8 mouse cellular contexts compared by ENCODE assay signal in genomic region chr7:30958109-30958865, GRCm38 (mm10). TPM values are rescaled to one million over a fixed set of nuclear protein-coding genes. Genes with fewer than 3 reads are reported as not detected.
DNase-seq lines count a peak whose midpoint lies in the region; ATAC-seq and TF ChIP-seq lines count a peak whose summit lies in the region.

No protein-coding gene starts in this region.

- ATAC-seq in stomach, embryonic 14.5 days (ENCODE audit: insufficient number of reproducible peaks, insufficient read depth, low FRiP score, low read depth) = no peak

- no peak for TF ChIP-seq POLR2A in ES-Bruce4 (IDR thresholded peaks at IDR 0.05; ENCODE audit: insufficient read depth, low read length)

- no peak for TF ChIP-seq CTCF in gastrocnemius, adult 2 months (IDR thresholded peaks at IDR 0.05)
- TF ChIP-seq CTCF in ES-Bruce4 (IDR thresholded peaks at IDR 0.05; ENCODE audit: low read depth, low read length) = no peak

- peak overlapping the region; percentile 100 for H3K27ac ChIP-seq in gastrocnemius, adult 2 months
- peak overlapping the region; percentile 89 for H3K27ac ChIP-seq in ES-Bruce4 (ENCODE audit: insufficient read depth, low read length)
- H3K27ac ChIP-seq in forebrain, embryonic 10.5 days = peak overlapping the region; percentile 100
- peak overlapping the region; percentile 100 for H3K27ac ChIP-seq in limb, embryonic 10.5 days
- peak overlapping the region; percentile 98 for H3K27ac ChIP-seq in stomach, embryonic 14.5 days (ENCODE audit: low read length)

- peak overlapping the region; percentile 94 for H3K4me3 ChIP-seq in gastrocnemius, adult 2 months
- H3K4me3 ChIP-seq in ES-Bruce4 (ENCODE audit: low read depth, low read length) = peak overlapping the region; percentile 45
- peak overlapping the region; percentile 95 for H3K4me3 ChIP-seq in forebrain, embryonic 10.5 days
- peak overlapping the region; percentile 94 for H3K4me3 ChIP-seq in limb, embryonic 10.5 days
- H3K4me3 ChIP-seq in stomach, embryonic 14.5 days (ENCODE audit: low read depth, low read length) = peak overlapping the region; percentile 95

- TF ChIP-seq EP300 in ES-Bruce4 (IDR thresholded peaks at IDR 0.05; ENCODE audit: insufficient read depth, low read depth, low read length) = no peak

- no peaks in the 10 kb centered on the region for H3K9me3 ChIP-seq in ES-Bruce4 (replicated peaks; ENCODE audit: control insufficient read depth, insufficient read depth, low read length, poor library complexity, severe bottlenecking)
- H3K9me3 ChIP-seq in forebrain, embryonic 10.5 days = no peaks in the 10 kb centered on the region
- no peaks in the 10 kb centered on the region for H3K9me3 ChIP-seq in limb, embryonic 10.5 days (replicated peaks)
- no peaks in the 10 kb centered on the region for H3K9me3 ChIP-seq in stomach, embryonic 14.5 days (ENCODE audit: control insufficient read depth, low read depth, low read length)

- DNase-seq in gastrocnemius, adult 2 months = peak; percentile 35
- no peak for DNase-seq in gastrocnemius, postnatal 14 days
- no peak for DNase-seq in forebrain, embryonic 10.5 days (ENCODE audit: extremely low spot score, low spot score)
- DNase-seq in limb, embryonic 10.5 days (ENCODE audit: low spot score) = no peak
- DNase-seq in left cerebral cortex, postnatal 36 days (ENCODE audit: low spot score in 2 of 2) = no peak
- DNase-seq in left cerebral cortex, adult 9 months (ENCODE audit: low spot score in 2 of 2) = no peak

- H3K9ac ChIP-seq in ES-Bruce4 (ENCODE audit: low read depth, poor library complexity, severe bottlenecking) = peak overlapping the region; percentile 99
- peak overlapping the region; percentile 99 for H3K9ac ChIP-seq in stomach, embryonic 14.5 days (replicated peaks; ENCODE audit: low read depth, low read length)

- peaks cover 29% of the 10 kb centered on the region for H3K36me3 ChIP-seq in ES-Bruce4 (ENCODE audit: control insufficient read depth, insufficient read depth, low read length, poor library complexity, severe bottlenecking)
- H3K36me3 ChIP-seq in forebrain, embryonic 10.5 days (replicated peaks) = peaks cover 76% of the 10 kb centered on the region
- peaks cover 51% of the 10 kb centered on the region for H3K36me3 ChIP-seq in limb, embryonic 10.5 days
- peaks cover 27% of the 10 kb centered on the region for H3K36me3 ChIP-seq in stomach, embryonic 14.5 days (ENCODE audit: control insufficient read depth, insufficient read depth, low read length)

- no peaks in the 10 kb centered on the region for H3K27me3 ChIP-seq in ES-Bruce4 (ENCODE audit: control insufficient read depth, insufficient read depth, low read length, poor library complexity, severe bottlenecking)
- H3K27me3 ChIP-seq in forebrain, embryonic 10.5 days (ENCODE audit: poor library complexity, severe bottlenecking) = no peaks in the 10 kb centered on the region
- no peaks in the 10 kb centered on the region for H3K27me3 ChIP-seq in limb, embryonic 10.5 days (ENCODE audit: low read depth, poor library complexity, severe bottlenecking)
- no peaks in the 10 kb centered on the region for H3K27me3 ChIP-seq in stomach, embryonic 14.5 days (ENCODE audit: control insufficient read depth, insufficient read depth, low read length)

- intact Hi-C loops in gastrocnemius, adult 2 months (cut with DNase I) = loop anchor here (5.0 to 10.0 kb wide), 2 partner anchors 94 to 333 kb away; partner anchors contain the start of genes Cox6b1 and Fxyd7
- intact Hi-C loops in gastrocnemius, postnatal 14 days (cut with DNase I; ENCODE audit: low total_unique reads) = no loop called here
- intact Hi-C loops in left cerebral cortex, postnatal 36 days (cut with DNase I) = loop anchor here (5.0 kb wide), 2 partner anchors 94 to 139 kb away; partner anchors contain the start of gene Fxyd7

- 78% methylated on average over 28 of the region's 28 CpGs for WGBS in forebrain, embryonic 10.5 days
- WGBS in limb, embryonic 10.5 days = 74% methylated on average over 28 of the region's 28 CpGs
- WGBS in stomach, embryonic 14.5 days = 61% methylated on average over 28 of the region's 28 CpGs

- peaks cover 9% of the 10 kb centered on the region for H3K4me1 ChIP-seq in ES-Bruce4 (ENCODE audit: control insufficient read depth, insufficient read depth, low read length)
- peaks cover 21% of the 10 kb centered on the region for H3K4me1 ChIP-seq in forebrain, embryonic 10.5 days
- peaks cover 19% of the 10 kb centered on the region for H3K4me1 ChIP-seq in limb, embryonic 10.5 days
- H3K4me1 ChIP-seq in stomach, embryonic 14.5 days (ENCODE audit: control insufficient read depth, insufficient read depth, low read length) = peaks cover 11% of the 10 kb centered on the region; the same call in 1 of the 2 replicates

- H3K4me2 ChIP-seq in stomach, embryonic 14.5 days (replicated peaks; ENCODE audit: low read depth, low read length) = peak overlapping the region; percentile 80

RNA-seq across cellular contexts. Expression of gene Usf2, which starts 1.7 kb away (rescaled TPM):
- total RNA-seq in gastrocnemius, adult 2 months (2021) = 100 to 1,000 TPM in 1 of 2 experiments, 10 to 100 TPM in 1; 85.9 to 102 TPM
- total RNA-seq in gastrocnemius, postnatal 14 days (2021) = 10 to 100 TPM; 68.9 to 70.5 TPM
- 62.7 and 71.4 TPM in 2 replicates for polyA plus RNA-seq in ES-Bruce4 (2011; ENCODE audit: insufficient read depth, insufficient read length, low read depth, missing spikeins)
- 24.1 and 25.6 TPM in 2 replicates for polyA plus RNA-seq in forebrain, embryonic 10.5 days (2016; fragmentation: Nextera tagmentation; extraction: Ambion mirVana)
- 28.7 and 33.5 TPM in 2 replicates for polyA plus RNA-seq in limb, embryonic 10.5 days (2016; fragmentation: Nextera tagmentation; extraction: Ambion mirVana)
- 21.4 and 29.1 TPM in 2 replicates for polyA plus RNA-seq in stomach, embryonic 14.5 days (2014; fragmentation: Nextera tagmentation; extraction: Ambion mirVana)
- total RNA-seq in left cerebral cortex, postnatal 36 days (2021) = 100 to 1,000 TPM; 135 to 147 TPM

RNA-seq across cellular contexts. Expression of gene Hamp, which starts 14.5 kb away (rescaled TPM):
- not detected for total RNA-seq in gastrocnemius, adult 2 months (2021)
- not detected for total RNA-seq in gastrocnemius, postnatal 14 days (2021)
- not detected in 2 replicates for polyA plus RNA-seq in ES-Bruce4 (2011; ENCODE audit: insufficient read depth, insufficient read length, low read depth, missing spikeins)
- polyA plus RNA-seq in forebrain, embryonic 10.5 days (2016; fragmentation: Nextera tagmentation; extraction: Ambion mirVana) = not detected in 2 replicates
- polyA plus RNA-seq in limb, embryonic 10.5 days (2016; fragmentation: Nextera tagmentation; extraction: Ambion mirVana) = not detected in 2 replicates
- not detected in 2 replicates for polyA plus RNA-seq in stomach, embryonic 14.5 days (2014; fragmentation: Nextera tagmentation; extraction: Ambion mirVana)
- total RNA-seq in left cerebral cortex, postnatal 36 days (2021) = not detected

RNA-seq across cellular contexts. Expression of gene Lsr, which starts 15.0 kb away (rescaled TPM):
- total RNA-seq in gastrocnemius, adult 2 months (2021) = under 1 TPM; 0.31 to 0.41 TPM
- total RNA-seq in gastrocnemius, postnatal 14 days (2021) = under 1 TPM; 0.35 to 0.47 TPM
- 39.1 and 42.9 TPM in 2 replicates for polyA plus RNA-seq in ES-Bruce4 (2011; ENCODE audit: insufficient read depth, insufficient read length, low read depth, missing spikeins)
- polyA plus RNA-seq in forebrain, embryonic 10.5 days (2016; fragmentation: Nextera tagmentation; extraction: Ambion mirVana) = 41.9 and 45.9 TPM in 2 replicates
- 28.9 and 31.3 TPM in 2 replicates for polyA plus RNA-seq in limb, embryonic 10.5 days (2016; fragmentation: Nextera tagmentation; extraction: Ambion mirVana)
- polyA plus RNA-seq in stomach, embryonic 14.5 days (2014; fragmentation: Nextera tagmentation; extraction: Ambion mirVana) = 70.5 and 79.5 TPM in 2 replicates
- 1 to 10 TPM; 7.0 to 9.8 TPM for total RNA-seq in left cerebral cortex, postnatal 36 days (2021)

RNA-seq across cellular contexts. Expression of gene Fam187b, which starts 15.3 kb away (rescaled TPM):
- not detected for total RNA-seq in gastrocnemius, adult 2 months (2021)
- under 1 TPM in 1 of 2 experiments, not detected in 1; 0.23 TPM for total RNA-seq in gastrocnemius, postnatal 14 days (2021)
- 3.4 and 3.5 TPM in 2 replicates for polyA plus RNA-seq in ES-Bruce4 (2011; ENCODE audit: insufficient read depth, insufficient read length, low read depth, missing spikeins)
- polyA plus RNA-seq in forebrain, embryonic 10.5 days (2016; fragmentation: Nextera tagmentation; extraction: Ambion mirVana) = 2.1 and 2.3 TPM in 2 replicates
- 1.0 and 1.3 TPM in 2 replicates for polyA plus RNA-seq in limb, embryonic 10.5 days (2016; fragmentation: Nextera tagmentation; extraction: Ambion mirVana)
- 6.4 and 7.1 TPM in 2 replicates for polyA plus RNA-seq in stomach, embryonic 14.5 days (2014; fragmentation: Nextera tagmentation; extraction: Ambion mirVana)
- total RNA-seq in left cerebral cortex, postnatal 36 days (2021) = not detected

RNA-seq across cellular contexts. Expression of gene Hamp2, which starts 33.8 kb away (rescaled TPM):
- total RNA-seq in gastrocnemius, adult 2 months (2021) = not detected
- total RNA-seq in gastrocnemius, postnatal 14 days (2021) = not detected
- polyA plus RNA-seq in ES-Bruce4 (2011; ENCODE audit: insufficient read depth, insufficient read length, low read depth, missing spikeins) = not detected in 2 replicates
- polyA plus RNA-seq in forebrain, embryonic 10.5 days (2016; fragmentation: Nextera tagmentation; extraction: Ambion mirVana) = not detected in 2 replicates
- not detected in 2 replicates for polyA plus RNA-seq in limb, embryonic 10.5 days (2016; fragmentation: Nextera tagmentation; extraction: Ambion mirVana)
- polyA plus RNA-seq in stomach, embryonic 14.5 days (2014; fragmentation: Nextera tagmentation; extraction: Ambion mirVana) = not detected in 2 replicates
- not detected for total RNA-seq in left cerebral cortex, postnatal 36 days (2021)

Comparison
In these comparisons a context has a peak if more than half of its experiments do, and no peak if none do; other contexts are left out.
1. H3K4me3 ChIP-seq: peak in every context shown above with its lines; median percentile 95 in forebrain, embryonic 10.5 days; 95 in stomach, embryonic 14.5 days; 94 in gastrocnemius, adult 2 months; 94 in limb, embryonic 10.5 days; 45 in ES-Bruce4.